Mouse (Mus musculus): ENCODE measurements around the gene Krtap5-1.

GRCm38 (mm10) chr7:142320906-142321305, 24.0 kb upstream of the Krtap5-1 start:
- TF ChIP-seq RAD21 (IDR thresholded peaks at IDR 0.05; ENCODE audit: low read depth, low read length) = no peak
- no peak for TF ChIP-seq POLR2A (IDR thresholded peaks at IDR 0.05; ENCODE audit: low read depth, low read length)
- TF ChIP-seq CTCF (conservative IDR thresholded peaks at IDR 0.05 in 1 of 2, IDR thresholded peaks at IDR 0.05 in 1 of 2; ENCODE audit: low read depth in 2 of 2, low read length in 2 of 2) = no peak
- no peak for TF ChIP-seq MYC (IDR thresholded peaks at IDR 0.05; ENCODE audit: low read depth, low read length)
- no peak for TF ChIP-seq HCFC1 (IDR thresholded peaks at IDR 0.05; ENCODE audit: low read depth, low read length)
- no peak for TF ChIP-seq MAX (IDR thresholded peaks at IDR 0.05; ENCODE audit: low read length)
- no peak for TF ChIP-seq MAFK (IDR thresholded peaks at IDR 0.05; ENCODE audit: insufficient replicate concordance, low read length)
- TF ChIP-seq USF2 (conservative IDR thresholded peaks at IDR 0.05; ENCODE audit: low read depth, low read length) = no peak
- no peak for TF ChIP-seq JUND (conservative IDR thresholded peaks at IDR 0.05; ENCODE audit: low read depth, low read length)
- no peak for TF ChIP-seq BHLHE40 (IDR thresholded peaks at IDR 0.05; ENCODE audit: low read depth, low read length)
- no peak for TF ChIP-seq USF1 (IDR thresholded peaks at IDR 0.05; ENCODE audit: low read depth, low read length)
- TF ChIP-seq E2F4 (IDR thresholded peaks at IDR 0.05; ENCODE audit: insufficient replicate concordance, low read depth, low read length) = no peak
- TF ChIP-seq JUN (IDR thresholded peaks at IDR 0.05; ENCODE audit: insufficient read depth, low read depth, low read length) = no peak

All from CH12.LX (cell line).